Comparison of ENCODE assay signal across 21 mouse cellular contexts in the genomic region with DNA sequence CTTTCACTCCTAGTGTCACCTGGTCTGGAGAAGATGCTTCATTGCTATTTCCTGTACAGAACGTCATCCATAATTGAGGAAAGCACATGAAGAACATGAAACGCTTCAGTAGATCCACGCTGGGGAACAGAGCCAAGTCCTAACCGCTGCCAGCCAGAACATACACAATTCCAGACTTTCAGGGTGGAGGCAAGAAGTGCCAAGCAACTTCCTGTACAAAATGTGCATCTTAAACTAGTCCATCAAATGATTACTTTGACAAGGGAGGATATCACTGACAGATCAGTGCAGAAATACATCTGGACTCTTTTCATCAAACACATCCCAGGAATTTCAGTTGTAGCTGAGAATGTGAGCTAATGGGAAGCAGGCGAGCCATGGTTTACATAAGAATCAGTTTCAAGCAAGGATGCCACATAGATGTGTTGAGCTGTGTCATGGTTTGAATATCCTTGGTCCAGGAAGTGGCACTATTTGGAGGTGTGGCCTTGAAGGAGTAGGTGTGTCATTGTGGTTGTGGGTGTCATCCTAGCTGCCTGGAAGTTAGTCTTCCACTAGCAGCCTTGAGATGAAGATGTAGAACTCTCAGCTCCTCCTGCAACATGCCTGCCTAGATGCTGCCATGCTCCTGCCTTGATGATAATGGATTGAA.
DNase-seq lines count a peak whose midpoint lies in the region; ATAC-seq lines count a peak whose summit lies in the region.
"Had no signal": no experiment of that assay in that cellular context is flagged by ENCODE, and none has a peak within 500 bp of the region (broad histone marks: within the 10 kb centered on the region; RNA-seq: fewer than 3 reads in every experiment).

No protein-coding gene starts in this region.

- DNase-seq in frontal cortex, postnatal 25 days (ENCODE audit: low spot score in 2 of 2), result no peak
- DNase-seq in right cerebral cortex, postnatal 14 days, result peak; percentile 20
- DNase-seq in right cerebral cortex, adult 2 months (ENCODE audit: low spot score in 2 of 2), result no peak
- DNase-seq in embryonic facial prominence, embryonic 14.5 days (ENCODE audit: low spot score), result peak; percentile 70
- peak; percentile 47 for DNase-seq in lung, postnatal 36 days
- no peak for DNase-seq in cerebellum, adult 9-10 months
- DNase-seq in cerebellum, postnatal 10 days, result no peak
- DNase-seq: gastrocnemius, adult 2 months; heart, adult 2 months; kidney, adult 9 months; kidney, postnatal 36 days; left cerebral cortex, postnatal 4 days; liver, embryonic 13.5 days; spleen, adult 18-20 months had no signal

- H3K4me3 ChIP-seq in embryonic facial prominence, embryonic 14.5 days (ENCODE audit: low read depth, low read length), result no peak overlapping the region
- H3K4me3 ChIP-seq: erythroblast, embryonic 14.5 days; gastrocnemius, adult 2 months; heart, adult 2 months; heart, embryonic 15.5 days; liver, embryonic 13.5 days; midbrain, embryonic 13.5 days; myocyte; neural tube, embryonic 15.5 days had no signal

- H3K4me1 ChIP-seq in embryonic facial prominence, embryonic 14.5 days (ENCODE audit: control insufficient read depth, insufficient read depth, low read length), result no peaks in the 10 kb centered on the region
- H3K4me1 ChIP-seq: heart, embryonic 15.5 days; liver, embryonic 13.5 days; midbrain, embryonic 13.5 days; neural tube, embryonic 15.5 days had no signal

- no peak overlapping the region for H3K27ac ChIP-seq in embryonic facial prominence, embryonic 14.5 days (replicated peaks; ENCODE audit: low read depth, low read length)
- H3K27ac ChIP-seq: gastrocnemius, adult 2 months; heart, adult 2 months; heart, embryonic 15.5 days; liver, embryonic 13.5 days; midbrain, embryonic 13.5 days; neural tube, embryonic 15.5 days had no signal

- H3K36me3 ChIP-seq in embryonic facial prominence, embryonic 14.5 days (ENCODE audit: control insufficient read depth, insufficient read depth, low read length), result no peaks in the 10 kb centered on the region
- H3K36me3 ChIP-seq: heart, embryonic 15.5 days; liver, embryonic 13.5 days; midbrain, embryonic 13.5 days; neural tube, embryonic 15.5 days had no signal

- no peak overlapping the region for H3K9ac ChIP-seq in embryonic facial prominence, embryonic 14.5 days (ENCODE audit: low read depth, low read length)
- H3K9ac ChIP-seq: heart, embryonic 15.5 days; liver, embryonic 13.5 days; midbrain, embryonic 13.5 days; neural tube, embryonic 15.5 days had no signal

- no peak overlapping the region for H3K4me2 ChIP-seq in embryonic facial prominence, embryonic 14.5 days (ENCODE audit: low read depth, low read length)
- H3K4me2 ChIP-seq: heart, embryonic 15.5 days; liver, embryonic 13.5 days; midbrain, embryonic 13.5 days; neural tube, embryonic 15.5 days had no signal

- 51% methylated on average over 5 of the region's 5 CpGs for WGBS in embryonic facial prominence, embryonic 14.5 days

- ATAC-seq in frontal cortex, adult (ENCODE audit: low TSS enrichment), result peak; percentile 55
- ATAC-seq in embryonic facial prominence, embryonic 14.5 days (ENCODE audit: low read depth), result no peak
- ATAC-seq: forebrain, embryonic 16.5 days; midbrain, embryonic 13.5 days had no signal

- no peaks in the 10 kb centered on the region for H3K9me3 ChIP-seq in embryonic facial prominence, embryonic 14.5 days (ENCODE audit: control insufficient read depth, low read length)
- H3K9me3 ChIP-seq: heart, embryonic 15.5 days; liver, embryonic 13.5 days; midbrain, embryonic 13.5 days; neural tube, embryonic 15.5 days had no signal

- H3K27me3 ChIP-seq in embryonic facial prominence, embryonic 14.5 days (replicated peaks; ENCODE audit: control insufficient read depth, insufficient read depth, low read length), result no peaks in the 10 kb centered on the region
- H3K27me3 ChIP-seq: heart, embryonic 15.5 days; liver, embryonic 13.5 days; midbrain, embryonic 13.5 days; neural tube, embryonic 15.5 days had no signal

Comparison
In these comparisons a context has a peak if more than half of its experiments do, and no peak if none do; other contexts are left out.
1. DNase-seq: peak in right cerebral cortex, postnatal 14 days (single experiment), embryonic facial prominence, embryonic 14.5 days (single experiment) and lung, postnatal 36 days (single experiment); none in frontal cortex, postnatal 25 days (0 of 2), right cerebral cortex, adult 2 months (0 of 2), cerebellum, adult 9-10 months (single experiment) and cerebellum, postnatal 10 days (0 of 2).